Mouse (Mus musculus) kidney, postnatal 4 days (tissue): ENCODE data around the gene Gm21317.
"Not testable (repeated sequence)": the region's sequence is repeated elsewhere in the genome, so short reads cannot be mapped to it uniquely, and the experiment has no call there.

Experiments
- DNase-seq, 2 experiments: peaks; one replicate each; pipeline ENCODE4 v3.0.0; 2021; ENCODE audit warnings: mixed read lengths in 2 of 2

The Gm21317 gene

DNA sequence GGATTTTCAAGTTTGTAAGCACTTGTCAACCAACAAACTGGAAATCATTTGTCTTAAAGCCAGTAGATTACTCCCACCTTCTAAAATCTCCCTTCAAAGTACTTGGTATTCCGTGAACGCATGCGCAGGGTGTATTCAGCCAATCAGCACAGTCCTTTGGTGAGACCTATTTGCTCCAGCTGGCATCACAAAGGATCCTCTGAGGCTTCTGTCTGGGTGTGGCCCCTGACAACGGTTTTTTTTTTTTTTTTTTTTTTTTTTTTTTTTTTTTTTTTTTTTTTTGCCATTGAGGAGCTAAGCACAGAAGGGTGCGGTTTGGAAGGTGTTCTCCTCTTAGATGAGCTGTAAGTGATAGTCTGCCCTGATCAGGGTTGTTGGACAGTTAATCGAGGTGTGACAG is at the start of gene Gm21317:
Gene Gm21317, plus strand, starts transcription at position 301 of the 400 bp plus-strand sequence.
- not testable (repeated sequence) for DNase-seq
